In genomic region chr16:22494815-22495214, GRCm38 (mm10) we compare ENCODE assay signal across 12 mouse cellular contexts. TPM values are rescaled to one million over a fixed set of nuclear protein-coding genes. Genes with fewer than 3 reads are reported as not detected.
DNase-seq lines count a peak whose midpoint lies in the region; ATAC-seq and TF ChIP-seq lines count a peak whose summit lies in the region.
"Had no signal": no experiment of that assay in that cellular context is flagged by ENCODE, and none has a peak within 500 bp of the region (broad histone marks: within the 10 kb centered on the region; RNA-seq: fewer than 3 reads in every experiment).

No protein-coding gene starts in this region.

- no peak overlapping the region for H3K4me3 ChIP-seq in hindbrain, postnatal 0 days (ENCODE audit: low read length)
- H3K4me3 ChIP-seq in hindbrain, embryonic 13.5 days: no peak overlapping the region
- H3K4me3 ChIP-seq: kidney, embryonic 15.5 days had no signal

- no peaks in the 10 kb centered on the region for H3K27me3 ChIP-seq in hindbrain, postnatal 0 days (ENCODE audit: insufficient read depth, low read length)
- H3K27me3 ChIP-seq in hindbrain, embryonic 13.5 days: no peaks in the 10 kb centered on the region
- H3K27me3 ChIP-seq: kidney, embryonic 15.5 days had no signal

- no peaks in the 10 kb centered on the region for H3K4me1 ChIP-seq in hindbrain, postnatal 0 days (ENCODE audit: insufficient read depth, low read length)
- 0 out of 2 replicates have a peak, but pooled peaks cover 5% of the 10 kb centered on the region for H3K4me1 ChIP-seq in hindbrain, embryonic 13.5 days (replicated peaks)
- H3K4me1 ChIP-seq: kidney, embryonic 15.5 days had no signal

- DNase-seq in cerebellum, adult 8-10 months: peak; percentile 29
- peak; percentile 38 for DNase-seq in hindbrain, postnatal 0 days (ENCODE audit: low spot score)
- peak; percentile 22 for DNase-seq in lung, postnatal 14 days
- DNase-seq in lung, adult 18-20 months: no peak
- DNase-seq in cerebellum, postnatal 14 days: peak; percentile 39 to 63
- no peak for DNase-seq in adrenal gland, adult 2 months
- DNase-seq: B cell, adult 2 months had no signal

- WGBS in hindbrain, postnatal 0 days: 60% methylated on average over 5 of the region's 5 CpGs
- 77% methylated on average over 5 of the region's 5 CpGs for WGBS in hindbrain, embryonic 13.5 days

- no peak for ATAC-seq in cerebellum, adult (ENCODE audit: insufficient number of reproducible peaks, low FRiP score, low TSS enrichment)
- no peak for ATAC-seq in hindbrain, postnatal 0 days
- ATAC-seq in hindbrain, embryonic 13.5 days (ENCODE audit: low FRiP score): no peak
- ATAC-seq: hindbrain, embryonic 16.5 days had no signal

- H3K9ac ChIP-seq in hindbrain, postnatal 0 days (replicated peaks; ENCODE audit: low read length): no peak overlapping the region
- no peak overlapping the region for H3K9ac ChIP-seq in hindbrain, embryonic 13.5 days
- H3K9ac ChIP-seq: kidney, embryonic 15.5 days had no signal

- H3K4me2 ChIP-seq in hindbrain, postnatal 0 days (ENCODE audit: low read depth, low read length): no peak overlapping the region
- no peak overlapping the region for H3K4me2 ChIP-seq in hindbrain, embryonic 13.5 days
- H3K4me2 ChIP-seq: kidney, embryonic 15.5 days had no signal

- TF ChIP-seq CTCF in hindbrain, postnatal 0 days (IDR thresholded peaks at IDR 0.05; ENCODE audit: low read depth): no peak

- H3K9me3 ChIP-seq in hindbrain, postnatal 0 days (ENCODE audit: low read length): no peaks in the 10 kb centered on the region
- no peaks in the 10 kb centered on the region for H3K9me3 ChIP-seq in hindbrain, embryonic 13.5 days
- H3K9me3 ChIP-seq: kidney, embryonic 15.5 days had no signal

- no peaks in the 10 kb centered on the region for H3K36me3 ChIP-seq in hindbrain, postnatal 0 days (ENCODE audit: insufficient read depth, low read length)
- no peaks in the 10 kb centered on the region for H3K36me3 ChIP-seq in hindbrain, embryonic 13.5 days
- H3K36me3 ChIP-seq: kidney, embryonic 15.5 days had no signal

- no peak overlapping the region for H3K27ac ChIP-seq in hindbrain, postnatal 0 days
- H3K27ac ChIP-seq in hindbrain, embryonic 13.5 days: no peak overlapping the region
- H3K27ac ChIP-seq: kidney, embryonic 15.5 days; macrophage had no signal

RNA-seq across cellular contexts. Expression of gene Etv5, which starts 55.3 kb away (rescaled TPM):
- 57.6 and 66.8 TPM in 2 replicates for total RNA-seq in hindbrain, postnatal 0 days (2014; rRNA removed)
- polyA plus RNA-seq in hindbrain, postnatal 0 days (2015; fragmentation: Nextera tagmentation; extraction: Ambion mirVana): 34.1 and 34.6 TPM in 2 replicates
- 17.7 and 18.9 TPM in 2 replicates for polyA plus RNA-seq in hindbrain, embryonic 13.5 days (2015; fragmentation: Nextera tagmentation; extraction: Ambion mirVana)
- total RNA-seq in adrenal gland, adult 2 months (2021): 10 to 100 TPM; 24.5 to 34.1 TPM
- polyA plus RNA-seq in adrenal gland, adult 2 months (2012; rRNA removed): 15.6 and 17.4 TPM in 2 replicates

Comparison
In these comparisons a context has a peak if more than half of its experiments do, and no peak if none do; other contexts are left out.
1. DNase-seq: peak in cerebellum, adult 8-10 months (single experiment), hindbrain, postnatal 0 days (single experiment), lung, postnatal 14 days (single experiment) and cerebellum, postnatal 14 days (2 of 2); none in lung, adult 18-20 months (0 of 2) and adrenal gland, adult 2 months (single experiment).